In the genomic region with DNA sequence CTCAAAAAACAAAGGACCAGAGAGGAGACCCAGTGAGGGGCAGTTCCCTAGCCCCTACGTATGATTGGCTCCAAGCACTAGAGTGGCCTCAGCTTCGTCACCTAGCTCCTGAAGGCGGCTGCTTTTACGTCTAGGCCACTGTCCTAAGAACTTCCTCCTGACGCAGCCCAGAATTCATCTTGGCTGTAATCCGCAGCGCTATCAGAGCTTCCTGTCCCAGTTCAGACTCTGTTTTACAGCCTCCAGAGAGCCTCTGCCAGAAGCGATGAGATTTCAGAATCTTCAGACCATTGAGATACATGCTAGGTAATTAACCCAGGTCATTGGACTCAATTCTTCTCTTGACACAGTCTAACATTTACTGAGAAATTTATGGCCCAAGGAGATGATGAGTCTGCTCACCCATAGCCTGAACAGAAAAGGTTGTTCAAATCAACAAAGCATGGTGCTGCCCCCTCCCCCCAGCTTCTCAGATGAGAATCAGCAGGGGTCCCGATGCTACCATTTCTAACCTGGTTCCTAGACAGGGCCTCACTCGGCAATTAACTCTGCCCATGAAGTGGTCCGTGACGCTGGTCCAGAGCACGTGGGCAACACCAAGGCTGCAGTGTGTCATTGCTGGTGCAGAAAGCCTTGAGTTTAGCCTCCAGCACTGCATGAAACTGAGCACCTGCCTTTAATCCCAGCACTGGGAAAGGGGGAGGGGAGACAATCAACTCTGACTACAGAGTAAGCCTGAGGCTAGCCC, we compare ENCODE assay signal across 13 mouse cellular contexts. TPM values are rescaled to one million over a fixed set of nuclear protein-coding genes. Genes with fewer than 3 reads are reported as not detected.
DNase-seq lines count a peak whose midpoint lies in the region; ATAC-seq and TF ChIP-seq lines count a peak whose summit lies in the region.
"Had no signal": no experiment of that assay in that cellular context is flagged by ENCODE, and none has a peak within 500 bp of the region (broad histone marks: within the 10 kb centered on the region; RNA-seq: fewer than 3 reads in every experiment).

No protein-coding gene starts in this region.

- intact Hi-C loops in heart, postnatal 36 days (cut with DNase I) = loop anchor here (5.0 to 10.0 kb wide), 4 partner anchors 80 to 375 kb away; a partner anchor contains a TSS

- H3K9ac ChIP-seq in MEL (ENCODE audit: control insufficient read depth, low read depth, low read length, poor library complexity, severe bottlenecking) = peak overlapping the region; percentile 13; the same call in 1 of the 2 replicates
- no peak overlapping the region for H3K9ac ChIP-seq in embryonic facial prominence, embryonic 14.5 days (ENCODE audit: low read depth, low read length)

- TF ChIP-seq EP300 in MEL (IDR thresholded peaks at IDR 0.05; ENCODE audit: low read depth in 1 of 2, low read length in 2 of 2) = no peak; a peak in 1 of 4 replicates

- no peaks in the 10 kb centered on the region for H3K79me2 ChIP-seq in MEL (ENCODE audit: control insufficient read depth, insufficient read depth, low read length, poor library complexity)

- no peaks in the 10 kb centered on the region for H3K9me3 ChIP-seq in MEL (replicated peaks; ENCODE audit: insufficient read depth, low read length)
- H3K9me3 ChIP-seq in embryonic facial prominence, embryonic 14.5 days (ENCODE audit: control insufficient read depth, low read length) = no peaks in the 10 kb centered on the region
- H3K9me3 ChIP-seq: G1E had no signal

- no peak overlapping the region for H3K4me3 ChIP-seq in MEL (ENCODE audit: control insufficient read depth in 1 of 2, insufficient read depth in 1 of 2, low read depth in 2 of 2, low read length in 2 of 2)
- no peak overlapping the region for H3K4me3 ChIP-seq in embryonic facial prominence, embryonic 14.5 days (ENCODE audit: low read depth, low read length)

- DNase-seq in ES-CJ7 (ENCODE audit: low read depth, low spot score) = peak; percentile 23
- peak; percentile 74 for DNase-seq in MEL (ENCODE audit: low read depth, low spot score)
- DNase-seq in embryonic facial prominence, embryonic 14.5 days (ENCODE audit: low spot score) = no peak
- peak; percentile 37 for DNase-seq in kidney, postnatal 14 days
- no peak for DNase-seq in urinary bladder, postnatal 10 days (ENCODE audit: low spot score)
- DNase-seq in left cerebral cortex, adult 8-10 months (ENCODE audit: low spot score in 2 of 2) = no peak
- no peak for DNase-seq in heart, postnatal 36 days
- DNase-seq: cerebellum, postnatal 36 days; liver; lung, postnatal 36 days had no signal

- H3K27ac ChIP-seq in MEL (ENCODE audit: control insufficient read depth, low read depth, low read length) = no peak overlapping the region
- H3K27ac ChIP-seq in embryonic facial prominence, embryonic 14.5 days (replicated peaks; ENCODE audit: low read depth, low read length) = no peak overlapping the region

- 44% methylated on average over 13 of the region's 13 CpGs for WGBS in embryonic facial prominence, embryonic 14.5 days

- 0 out of 4 replicates have a peak, but pooled peaks of 1 of the 2 experiments have one; percentile 23 for TF ChIP-seq POLR2A in MEL (IDR thresholded peaks at IDR 0.05; ENCODE audit: control insufficient read depth in 1 of 2, insufficient read depth in 1 of 2, low read depth in 1 of 2, low read length in 2 of 2, poor library complexity in 1 of 2)

- no peak overlapping the region for H3K4me2 ChIP-seq in embryonic facial prominence, embryonic 14.5 days (ENCODE audit: low read depth, low read length)

- ATAC-seq in embryonic facial prominence, embryonic 14.5 days (ENCODE audit: low read depth) = peak; percentile 23; the same call in 1 of the 2 replicates
- ATAC-seq: forebrain, embryonic 14.5 days had no signal

- no peak for TF ChIP-seq CTCF in MEL (IDR thresholded peaks at IDR 0.05 in 2 of 3, conservative IDR thresholded peaks at IDR 0.05 in 1 of 3; ENCODE audit: control insufficient read depth in 1 of 3, insufficient read depth in 1 of 3, low read depth in 2 of 3, low read length in 3 of 3, poor library complexity in 1 of 3, severe bottlenecking in 1 of 3)

- TF ChIP-seq RAD21 in MEL (IDR thresholded peaks at IDR 0.05; ENCODE audit: low read depth, low read length) = no peak; the same call in none of the 2 replicates

- H3K27me3 ChIP-seq in MEL (ENCODE audit: control insufficient read depth in 1 of 2, insufficient read depth in 2 of 2, low read length in 2 of 2) = no peaks in the 10 kb centered on the region
- H3K27me3 ChIP-seq in embryonic facial prominence, embryonic 14.5 days (replicated peaks; ENCODE audit: control insufficient read depth, insufficient read depth, low read length) = no peaks in the 10 kb centered on the region

- H3K4me1 ChIP-seq in MEL (ENCODE audit: control insufficient read depth in 1 of 2, insufficient read depth in 2 of 2, low read length in 2 of 2) = peaks cover 2 to 11% of the 10 kb centered on the region in 2 experiments; a peak in 3 of 4 replicates
- H3K4me1 ChIP-seq in embryonic facial prominence, embryonic 14.5 days (ENCODE audit: control insufficient read depth, insufficient read depth, low read length) = no peaks in the 10 kb centered on the region

- peaks cover 0 to 4% of the 10 kb centered on the region in 2 experiments; a peak in 2 of 4 replicates for H3K36me3 ChIP-seq in MEL (ENCODE audit: control insufficient read depth in 1 of 2, insufficient read depth in 2 of 2, low read length in 2 of 2)
- peaks cover 9% of the 10 kb centered on the region; the same call in 1 of the 2 replicates for H3K36me3 ChIP-seq in embryonic facial prominence, embryonic 14.5 days (ENCODE audit: control insufficient read depth, insufficient read depth, low read length)

TF ChIP-seq in MEL, 35 proteins besides CTCF, POLR2A, EP300 and RAD21:
- TF ChIP-seq CHD1 (IDR thresholded peaks at IDR 0.05; ENCODE audit: low read depth, low read length) = no peak
- TF ChIP-seq GATA1 (IDR thresholded peaks at IDR 0.05; ENCODE audit: low read depth, low read length) = peak; percentile 51; the same call in 1 of the 2 replicates
- peak; percentile 65 for TF ChIP-seq RCOR1 (IDR thresholded peaks at IDR 0.05; ENCODE audit: low read depth, low read length)
- TF ChIP-seq POLR2AphosphoS2 (IDR thresholded peaks at IDR 0.05; ENCODE audit: low read length) = peak; percentile 35; the same call in 1 of the 2 replicates
- no peak for TF ChIP-seq MXI1 (IDR thresholded peaks at IDR 0.05; ENCODE audit: low read depth, low read length)
- TF ChIP-seq SMC3 (IDR thresholded peaks at IDR 0.05; ENCODE audit: low read depth, low read length) = peak; percentile 37
- 0 out of 2 replicates have a peak, but pooled peaks have one; percentile 35 for TF ChIP-seq TBP (IDR thresholded peaks at IDR 0.05; ENCODE audit: low read depth, low read length)
- no peak for TF ChIP-seq MAZ (IDR thresholded peaks at IDR 0.05; ENCODE audit: low read depth, low read length)
- peak; percentile 12; the same call in 1 of the 2 replicates for TF ChIP-seq ELF1 (IDR thresholded peaks at IDR 0.05; ENCODE audit: low read depth, low read length)
- no peak for TF ChIP-seq ZKSCAN1 (IDR thresholded peaks at IDR 0.05; ENCODE audit: low read depth, low read length)
- peak; percentile 30; the same call in 1 of the 2 replicates for TF ChIP-seq SIN3A (IDR thresholded peaks at IDR 0.05; ENCODE audit: low read length)
- no peak for TF ChIP-seq NELFE (IDR thresholded peaks at IDR 0.05; ENCODE audit: low read depth, low read length)
- TF ChIP-seq MEF2A (IDR thresholded peaks at IDR 0.05; ENCODE audit: extremely low read depth, insufficient replicate concordance, low read depth, low read length, poor library complexity, severe bottlenecking) = no peak

RNA-seq across cellular contexts. Expression of a gene that starts 21.3 kb away (rescaled TPM):
- 0.23 and 0.27 TPM in 2 replicates for total RNA-seq in MEL (2012; rRNA removed)
- under 1 TPM in 1 of 2 experiments, not detected in 1; 0.77 TPM for polyA plus RNA-seq in MEL (2012; ENCODE audit: insufficient read depth in 1 of 2, insufficient read length in 2 of 2, low read depth in 1 of 2, low replicate concordance in 2 of 2, missing spikeins in 1 of 2)
- 18.0 and 20.6 TPM in 2 replicates for polyA plus RNA-seq in embryonic facial prominence, embryonic 14.5 days (2014; fragmentation: Nextera tagmentation; extraction: Ambion mirVana)
- 100 to 1,000 TPM; 178 to 210 (median 190) TPM for total RNA-seq in left cerebral cortex, adult 8-10 months (2022)
- total RNA-seq in heart, postnatal 36 days (2021) = 1 to 10 TPM; 3.9 to 4.7 TPM
- total RNA-seq: granulocyte monocyte progenitor cell, adult 5-6 weeks had no signal
- polyA plus RNA-seq: G1E had no signal

RNA-seq across cellular contexts. Expression of a gene that starts 21.3 kb away (rescaled TPM):
- 11.7 and 12.0 TPM in 2 replicates for total RNA-seq in MEL (2012; rRNA removed)
- 10 to 100 TPM in 1 of 2 experiments, not detected in 1; 19.0 TPM for polyA plus RNA-seq in MEL (2012; ENCODE audit: insufficient read depth in 1 of 2, insufficient read length in 2 of 2, low read depth in 1 of 2, low replicate concordance in 2 of 2, missing spikeins in 1 of 2)
- polyA plus RNA-seq in embryonic facial prominence, embryonic 14.5 days (2014; fragmentation: Nextera tagmentation; extraction: Ambion mirVana) = 27.2 and 28.6 TPM in 2 replicates
- total RNA-seq in left cerebral cortex, adult 8-10 months (2022) = 10 to 100 TPM; 25.5 to 28.8 (median 27.7) TPM
- 10 to 100 TPM; 30.5 to 33.8 TPM for total RNA-seq in heart, postnatal 36 days (2021)

Comparison
In these comparisons a context has a peak if more than half of its experiments do, and no peak if none do; other contexts are left out.
1. DNase-seq: peak in ES-CJ7 (single experiment), MEL (single experiment) and kidney, postnatal 14 days (single experiment); none in embryonic facial prominence, embryonic 14.5 days (single experiment), urinary bladder, postnatal 10 days (single experiment), left cerebral cortex, adult 8-10 months (0 of 2) and heart, postnatal 36 days (0 of 2).
2. RNA of a gene that starts 21.3 kb away (total RNA-seq): 178 to 210 TPM in left cerebral cortex, adult 8-10 months; 3.9 to 4.7 TPM in heart, postnatal 36 days and 0.23 to 0.27 TPM in MEL; every median in the first group is over 10 times any median in the second.